Comparison of ENCODE assay signal across 10 mouse cellular contexts in genomic region chr2:141673405-141673804, GRCm38 (mm10).
"Had no signal": no experiment of that assay in that cellular context is flagged by ENCODE, and none has a peak within 500 bp of the region (broad histone marks: within the 10 kb centered on the region; RNA-seq: fewer than 3 reads in every experiment).

No protein-coding gene starts in this region.

- H3K4me2 ChIP-seq: hindbrain, embryonic 15.5 days; midbrain, embryonic 12.5 days had no signal

- H3K36me3 ChIP-seq: hindbrain, embryonic 15.5 days; midbrain, embryonic 12.5 days had no signal

- DNase-seq: kidney, adult 8-10 months; lung, adult 18-20 months; lung, postnatal 36 days; thymus, postnatal 4 days had no signal

- H3K27me3 ChIP-seq: hindbrain, embryonic 15.5 days; midbrain, embryonic 12.5 days had no signal

- H3K4me3 ChIP-seq: hindbrain, embryonic 15.5 days; midbrain, embryonic 12.5 days had no signal

- H3K9ac ChIP-seq: hindbrain, embryonic 15.5 days; liver, embryonic 14.5 days; midbrain, embryonic 12.5 days had no signal

- ATAC-seq: intestine, embryonic 16.5 days; lung, postnatal 0 days had no signal

- H3K4me1 ChIP-seq: hindbrain, embryonic 15.5 days; midbrain, embryonic 12.5 days had no signal

- H3K27ac ChIP-seq: hindbrain, embryonic 15.5 days; liver, embryonic 14.5 days; midbrain, embryonic 12.5 days; stomach, postnatal 0 days had no signal

- H3K9me3 ChIP-seq: hindbrain, embryonic 15.5 days; midbrain, embryonic 12.5 days had no signal
